Mouse (Mus musculus) thymus, adult 2 months (tissue): Measurements from ENCODE around the gene Smg6. TPM values are rescaled to one million over a fixed set of nuclear protein-coding genes. Genes with fewer than 3 reads are reported as not detected.

ENCODE experiments used
- DNase-seq: peaks from one replicate; pipeline ENCODE4 v3.0.0; 2021
- H3K27ac ChIP-seq: fragments of 200-500 bp; 2 replicates; pipeline ENCODE4 v1.5.1; 2012; ENCODE audit warnings: low read length, control low read depth; ENCODE audit not compliant: control insufficient read depth, insufficient read depth
- H3K27me3 ChIP-seq: fragments of 200-500 bp; 2 replicates; pipeline ENCODE4 v1.6.1; 2012; ENCODE audit warnings: mild to moderate bottlenecking, low read length, moderate library complexity, mixed read lengths; ENCODE audit not compliant: control insufficient read depth, insufficient read depth
- H3K36me3 ChIP-seq: fragments of 200-500 bp; 2 replicates; pipeline ENCODE4 v1.6.1; 2012; ENCODE audit warnings: mild to moderate bottlenecking, low read length, moderate library complexity; ENCODE audit not compliant: control insufficient read depth, insufficient read depth
- H3K4me1 ChIP-seq: fragments of 200-500 bp; replicated peaks from 2 replicates; pipeline ENCODE4 v1.6.1; 2012; ENCODE audit warnings: low read length; ENCODE audit not compliant: control insufficient read depth, insufficient read depth
- H3K4me3 ChIP-seq: fragments of 200-500 bp; 2 replicates; pipeline ENCODE4 v1.5.1; 2012; ENCODE audit warnings: mild to moderate bottlenecking, low read length, control low read depth, moderate library complexity; ENCODE audit not compliant: control insufficient read depth, insufficient read depth
- CTCF ChIP-seq: fragments of 200-500 bp; IDR thresholded peaks from 2 replicates; pipeline ENCODE4 v1.5.1; 2012; ENCODE audit warnings: mild to moderate bottlenecking, control low read depth, low read length, moderate library complexity, borderline replicate concordance; ENCODE audit not compliant: control insufficient read depth, poor library complexity, insufficient read depth; ENCODE audit errors: extremely low read depth
- POLR2A ChIP-seq: fragments of 200-500 bp; IDR thresholded peaks from 2 replicates; pipeline ENCODE4 v1.6.1; 2012; ENCODE audit warnings: mild to moderate bottlenecking, low read length, control low read depth, moderate library complexity; ENCODE audit not compliant: control insufficient read depth, poor library complexity, insufficient read depth; ENCODE audit errors: extremely low read depth
- WGBS: fragments of 180-500 bp; shearing (Covaris S2); methylation state at CpG from one replicate; pipeline ENCODE4 v1.1.7; 2018; 5-methylcytosine and 5-hydroxymethylcytosine counted together
- polyA plus RNA-seq: library from polyadenylated mRNA; depleted of rRNA; stranded (reverse); fragments of >200 nt; gene quantifications from 2 replicates; pipeline ENCODE4 v1.2.3, GENCODE M21; 2012; rRNA removed

The Smg6 gene
- polyA plus RNA-seq, 1 experiment = 69.7 TPM

- WGBS = 60% methylated on average over 4 of the region's 4 CpGs
- no peak for DNase-seq
- no peaks in the 10 kb centered on the region for H3K27me3 ChIP-seq
- H3K4me1 ChIP-seq = peaks cover 51% of the 10 kb centered on the region
- H3K4me3 ChIP-seq = no peak overlapping the region
- TF ChIP-seq POLR2A = no peak
- TF ChIP-seq CTCF = no peak
- no peaks in the 10 kb centered on the region for H3K36me3 ChIP-seq
- no peak overlapping the region for H3K27ac ChIP-seq
Observed at GRCm38 (mm10) chr11:75209363-75209762, 283.7 kb downstream of the Smg6 start.

- Histone ChIP-seq H3K4me1 (peaks cover 44% of the 10 kb centered on the region), H3K4me3 (no peak overlapping the region), H3K27me3 (no peaks in the 10 kb centered on the region), H3K27ac (no peak overlapping the region), H3K36me3 (no peaks in the 10 kb centered on the region)
- DNase-seq = no peak
- WGBS = 89% methylated on average over 4 of the region's 4 CpGs
- no peak for TF ChIP-seq CTCF
- TF ChIP-seq POLR2A = no peak
Observed at GRCm38 (mm10) chr11:75210093-75210492, 284.5 kb downstream of the Smg6 start.

GRCm38 (mm10) chr11:75210755-75211154, 285.1 kb downstream of the Smg6 start:
- no peak for DNase-seq
- H3K4me3 ChIP-seq = no peak overlapping the region
- 69% methylated on average over 6 of the region's 6 CpGs for WGBS
- H3K36me3 ChIP-seq = no peaks in the 10 kb centered on the region
- no peak for TF ChIP-seq POLR2A
- no peak overlapping the region for H3K27ac ChIP-seq
- peaks cover 42% of the 10 kb centered on the region for H3K4me1 ChIP-seq
- no peaks in the 10 kb centered on the region for H3K27me3 ChIP-seq

- no peak overlapping the region for H3K4me3 ChIP-seq
- no peak for DNase-seq
- no peak for TF ChIP-seq CTCF
- TF ChIP-seq POLR2A = no peak
- no peak overlapping the region for H3K27ac ChIP-seq
- no peaks in the 10 kb centered on the region for H3K27me3 ChIP-seq
- no peaks in the 10 kb centered on the region for H3K36me3 ChIP-seq
- 61% methylated on average over 8 of the region's 8 CpGs for WGBS
- H3K4me1 ChIP-seq = peaks cover 34% of the 10 kb centered on the region
Observed at GRCm38 (mm10) chr11:75212031-75212667, 286.5 kb downstream of the Smg6 start.

GRCm38 (mm10) chr11:75212876-75213275, 287.3 kb downstream of the Smg6 start:
- 79% methylated on average over 3 of the region's 3 CpGs for WGBS
- Histone ChIP-seq H3K4me1 (peaks cover 34% of the 10 kb centered on the region), H3K27me3 (no peaks in the 10 kb centered on the region), H3K36me3 (no peaks in the 10 kb centered on the region), H3K27ac (no peak overlapping the region), H3K4me3 (no peak overlapping the region)
- no peak for TF ChIP-seq CTCF
- TF ChIP-seq POLR2A = no peak
- DNase-seq = no peak

- H3K4me1 ChIP-seq = peaks cover 34% of the 10 kb centered on the region
- H3K27ac ChIP-seq = no peak overlapping the region
- no peaks in the 10 kb centered on the region for H3K36me3 ChIP-seq
- 49% methylated on average over 35 of the region's 35 CpGs for WGBS
- DNase-seq = no peak
- no peak overlapping the region for H3K4me3 ChIP-seq
- no peak for TF ChIP-seq CTCF
- no peak for TF ChIP-seq POLR2A
- no peaks in the 10 kb centered on the region for H3K27me3 ChIP-seq
Observed at GRCm38 (mm10) chr11:75213372-75214080, 287.9 kb downstream of the Smg6 start.

Other genes starting within 250 kb of the Smg6 start
- 24.4 and 27.2 TPM in 2 replicates for gene Pafah1b1, start 201.2 kb upstream of the Smg6 start, polyA plus RNA-seq
- 3.2 and 5.3 TPM in 2 replicates for gene Mettl16, start 155.0 kb upstream of the Smg6 start, polyA plus RNA-seq
- 39.9 and 48.4 TPM in 2 replicates for gene Mnt, start 94.9 kb upstream of the Smg6 start, polyA plus RNA-seq
- 13.5 and 14.5 TPM in 2 replicates for gene Sgsm2, start 28.8 kb upstream of the Smg6 start, polyA plus RNA-seq
- 15.4 and 17.9 TPM in 2 replicates for gene Tsr1, start 27.8 kb upstream of the Smg6 start, polyA plus RNA-seq
- 6.3 and 7.7 TPM in 2 replicates for gene Srr, start 125 bp downstream of the Smg6 start, polyA plus RNA-seq
- gene Hic1, start 243.7 kb downstream of the Smg6 start, polyA plus RNA-seq = 10.6 and 14.1 TPM in 2 replicates